Mouse (Mus musculus): ENCODE measurements around the gene Hmgb1. TPM values are rescaled to one million over a fixed set of nuclear protein-coding genes. Genes with fewer than 3 reads are reported as not detected.
A peak's percentile ranks its signal among the peaks of the same experiment; 100 is the strongest.

Gene Hmgb1
- polyA plus RNA-seq, 1 experiment = 48.1 TPM

DNA sequence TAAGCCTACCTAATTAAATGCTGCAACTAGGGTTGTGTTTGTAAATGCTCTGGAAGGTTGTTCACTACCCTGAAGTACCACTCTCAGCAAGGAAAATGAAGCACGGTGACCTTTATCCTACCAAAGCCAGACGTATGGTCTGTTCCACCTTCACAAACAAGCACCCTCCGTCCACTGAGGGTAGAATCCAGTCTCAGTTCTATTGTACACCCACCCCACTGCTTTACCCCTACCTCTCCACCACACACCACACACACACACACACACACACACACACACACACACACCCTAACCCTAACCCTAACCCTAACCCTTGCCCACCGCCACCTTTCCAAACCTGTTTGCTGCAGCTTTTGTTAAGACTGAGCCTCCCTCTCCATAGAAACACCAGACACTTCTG lies 140.2 kb downstream of the Hmgb1 start:
- TF ChIP-seq CTCF (conservative IDR thresholded peaks at IDR 0.05; ENCODE audit: insufficient read depth, insufficient read length, low read depth, low read length) = no peak
- TF ChIP-seq POLR2A (IDR thresholded peaks at IDR 0.05; ENCODE audit: low read depth, low read length) = no peak
- 70% methylated on average over 4 of the region's 4 CpGs for WGBS
- DNase-seq = no peak

DNA sequence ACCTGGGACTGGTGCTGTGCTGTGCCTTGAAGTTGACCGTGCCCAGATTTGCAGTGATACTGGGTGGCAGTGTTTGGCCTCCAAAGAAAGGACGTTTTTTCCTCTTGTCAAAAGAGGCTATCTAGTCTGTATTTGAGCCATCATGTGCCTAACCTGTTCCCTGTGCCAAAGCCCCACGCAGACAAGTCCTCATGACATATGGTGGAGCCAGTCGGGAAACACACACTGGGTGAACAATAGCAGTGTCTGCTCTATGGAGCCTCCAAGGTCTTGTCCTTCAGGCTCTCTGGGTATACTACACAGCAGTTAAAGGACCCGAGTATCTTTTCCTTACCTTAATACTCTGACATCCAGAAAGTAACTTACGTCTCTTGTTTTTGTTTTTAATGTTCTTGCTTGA lies 141.0 kb downstream of the Hmgb1 start:
- DNase-seq = no peak
- Histone ChIP-seq H3K27me3 (replicated peaks; ENCODE audit: control insufficient read depth, insufficient read depth, low read length) (no peaks in the 10 kb centered on the region), H3K36me3 (ENCODE audit: control insufficient read depth, insufficient read depth, low read length) (peaks cover 4% of the 10 kb centered on the region; the same call in 1 of the 2 replicates), H3K4me1 (ENCODE audit: control insufficient read depth, insufficient read depth, low read length) (0 out of 2 replicates have a peak, but pooled peaks cover 5% of the 10 kb centered on the region), H3K4me3 (ENCODE audit: insufficient read depth, low read depth, low read length) (no peak overlapping the region), H3K27ac (ENCODE audit: insufficient read depth, low read depth, low read length) (no peak overlapping the region)
- TF ChIP-seq POLR2A (IDR thresholded peaks at IDR 0.05; ENCODE audit: low read depth, low read length) = no peak
- no peak for TF ChIP-seq CTCF (conservative IDR thresholded peaks at IDR 0.05; ENCODE audit: insufficient read depth, insufficient read length, low read depth, low read length)
- 89% methylated on average over 6 of the region's 6 CpGs for WGBS

More for the DNA sequence above, 140.2 kb downstream of the Hmgb1 start:
- no peak overlapping the region for H3K27ac ChIP-seq (ENCODE audit: insufficient read depth, low read depth, low read length)
- no peak overlapping the region for H3K4me3 ChIP-seq (ENCODE audit: insufficient read depth, low read depth, low read length)
- H3K4me1 ChIP-seq (ENCODE audit: control insufficient read depth, insufficient read depth, low read length) = 0 out of 2 replicates have a peak, but pooled peaks cover under 1% of the 10 kb centered on the region
- H3K36me3 ChIP-seq (ENCODE audit: control insufficient read depth, insufficient read depth, low read length) = peaks cover 4% of the 10 kb centered on the region; the same call in 1 of the 2 replicates
- H3K27me3 ChIP-seq (replicated peaks; ENCODE audit: control insufficient read depth, insufficient read depth, low read length) = no peaks in the 10 kb centered on the region

GRCm38 (mm10) chr5:149039825-149040224 lies 144.5 kb downstream of the Hmgb1 start:
- Histone ChIP-seq H3K4me3 (ENCODE audit: insufficient read depth, low read depth, low read length) (no peak overlapping the region), H3K4me1 (ENCODE audit: control insufficient read depth, insufficient read depth, low read length) (0 out of 2 replicates have a peak, but pooled peaks cover 5% of the 10 kb centered on the region), H3K27ac (ENCODE audit: insufficient read depth, low read depth, low read length) (no peak overlapping the region), H3K36me3 (ENCODE audit: control insufficient read depth, insufficient read depth, low read length) (no peaks in the 10 kb centered on the region), H3K27me3 (replicated peaks; ENCODE audit: control insufficient read depth, insufficient read depth, low read length) (no peaks in the 10 kb centered on the region)
- DNase-seq = peak; percentile 45
- 91% methylated on average over 5 of the region's 5 CpGs for WGBS
- TF ChIP-seq CTCF (conservative IDR thresholded peaks at IDR 0.05; ENCODE audit: insufficient read depth, insufficient read length, low read depth, low read length) (0 out of 2 replicates have a peak, but pooled peaks have one; percentile 37), POLR2A (IDR thresholded peaks at IDR 0.05; ENCODE audit: low read depth, low read length) (no peak)

- DNase-seq = peak; percentile 95
- WGBS = 8% methylated on average over 10 of the region's 10 CpGs
- H3K4me3 ChIP-seq (ENCODE audit: insufficient read depth, low read depth, low read length) = no peak overlapping the region
- H3K4me1 ChIP-seq (ENCODE audit: control insufficient read depth, insufficient read depth, low read length) = 0 out of 2 replicates have a peak, but pooled peaks cover 5% of the 10 kb centered on the region
- TF ChIP-seq POLR2A (IDR thresholded peaks at IDR 0.05; ENCODE audit: low read depth, low read length) (no peak), CTCF (conservative IDR thresholded peaks at IDR 0.05; ENCODE audit: insufficient read depth, insufficient read length, low read depth, low read length) (no peak)
- no peaks in the 10 kb centered on the region for H3K27me3 ChIP-seq (replicated peaks; ENCODE audit: control insufficient read depth, insufficient read depth, low read length)
- no peaks in the 10 kb centered on the region for H3K36me3 ChIP-seq (ENCODE audit: control insufficient read depth, insufficient read depth, low read length)
- H3K27ac ChIP-seq (ENCODE audit: insufficient read depth, low read depth, low read length) = no peak overlapping the region
Measured at GRCm38 (mm10) chr5:149037729-149038128, 146.6 kb downstream of the Hmgb1 start.

DNA sequence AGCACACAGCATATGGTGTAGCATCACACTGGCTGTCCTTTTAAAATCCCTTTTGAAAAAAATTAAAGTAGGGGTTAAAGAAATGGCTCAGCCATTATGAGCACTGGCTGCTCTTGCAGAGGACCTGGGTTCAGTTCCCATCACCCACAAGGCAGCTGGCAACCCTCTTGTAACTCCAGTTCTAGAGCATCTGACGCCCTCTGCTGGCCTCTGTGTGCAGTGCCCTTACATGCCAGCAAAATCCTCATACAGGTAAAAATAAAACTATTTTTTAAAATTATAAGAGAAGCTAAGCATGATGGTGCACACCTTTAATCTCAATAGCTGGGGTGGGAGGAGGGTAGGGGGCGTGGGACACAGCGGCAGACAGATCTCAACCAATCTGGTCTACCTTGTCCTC lies 147.4 kb downstream of the Hmgb1 start:
- H3K4me1 ChIP-seq (ENCODE audit: control insufficient read depth, insufficient read depth, low read length) = 0 out of 2 replicates have a peak, but pooled peaks cover 5% of the 10 kb centered on the region
- DNase-seq = no peak
- 95% methylated on average over 3 of the region's 3 CpGs for WGBS
- H3K36me3 ChIP-seq (ENCODE audit: control insufficient read depth, insufficient read depth, low read length) = no peaks in the 10 kb centered on the region
- no peak overlapping the region for H3K4me3 ChIP-seq (ENCODE audit: insufficient read depth, low read depth, low read length)
- H3K27me3 ChIP-seq (replicated peaks; ENCODE audit: control insufficient read depth, insufficient read depth, low read length) = no peaks in the 10 kb centered on the region
- no peak for TF ChIP-seq POLR2A (IDR thresholded peaks at IDR 0.05; ENCODE audit: low read depth, low read length)
- TF ChIP-seq CTCF (conservative IDR thresholded peaks at IDR 0.05; ENCODE audit: insufficient read depth, insufficient read length, low read depth, low read length) = 0 out of 2 replicates have a peak, but pooled peaks have one; percentile 22
- no peak overlapping the region for H3K27ac ChIP-seq (ENCODE audit: insufficient read depth, low read depth, low read length)

DNA sequence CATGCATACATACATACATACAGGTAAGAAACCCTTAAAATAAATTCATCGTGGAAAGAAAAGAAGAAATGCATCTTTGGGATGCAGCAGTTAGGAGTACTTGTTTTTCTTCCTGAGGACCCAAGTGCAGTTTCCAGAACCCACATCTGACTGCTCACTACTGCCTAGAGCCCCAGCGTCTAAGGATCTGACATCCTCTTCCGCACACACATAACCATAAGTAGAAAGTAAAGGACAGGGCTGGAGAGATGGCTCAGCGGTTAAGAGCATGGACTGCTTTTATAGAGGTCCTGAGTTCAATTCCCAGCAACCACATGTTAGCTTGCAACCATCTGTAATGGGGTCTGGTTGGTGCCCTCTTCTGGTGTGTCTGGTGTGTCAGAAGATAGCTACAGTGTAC lies 151.9 kb downstream of the Hmgb1 start:
- 98% methylated on average over 4 of the region's 4 CpGs for WGBS
- H3K27ac ChIP-seq (ENCODE audit: insufficient read depth, low read depth, low read length) = no peak overlapping the region
- no peaks in the 10 kb centered on the region for H3K4me1 ChIP-seq (ENCODE audit: control insufficient read depth, insufficient read depth, low read length)
- no peak for DNase-seq
- H3K27me3 ChIP-seq (replicated peaks; ENCODE audit: control insufficient read depth, insufficient read depth, low read length) = no peaks in the 10 kb centered on the region
- TF ChIP-seq CTCF (conservative IDR thresholded peaks at IDR 0.05; ENCODE audit: insufficient read depth, insufficient read length, low read depth, low read length) (no peak), POLR2A (IDR thresholded peaks at IDR 0.05; ENCODE audit: low read depth, low read length) (no peak)
- no peaks in the 10 kb centered on the region for H3K36me3 ChIP-seq (ENCODE audit: control insufficient read depth, insufficient read depth, low read length)
- H3K4me3 ChIP-seq (ENCODE audit: insufficient read depth, low read depth, low read length) = no peak overlapping the region

GRCm38 (mm10) chr5:149031199-149031750 lies 153.0 kb downstream of the Hmgb1 start:
- Histone ChIP-seq H3K27ac (ENCODE audit: insufficient read depth, low read depth, low read length) (peak overlapping the region; percentile 86), H3K36me3 (ENCODE audit: control insufficient read depth, insufficient read depth, low read length) (no peaks in the 10 kb centered on the region), H3K4me3 (ENCODE audit: insufficient read depth, low read depth, low read length) (peak overlapping the region; percentile 53), H3K4me1 (ENCODE audit: control insufficient read depth, insufficient read depth, low read length) (no peaks in the 10 kb centered on the region), H3K27me3 (replicated peaks; ENCODE audit: control insufficient read depth, insufficient read depth, low read length) (no peaks in the 10 kb centered on the region)
- peak; percentile 80 for DNase-seq
- WGBS = 1% methylated on average over 30 of the region's 30 CpGs
- TF ChIP-seq CTCF (conservative IDR thresholded peaks at IDR 0.05; ENCODE audit: insufficient read depth, insufficient read length, low read depth, low read length) (0 out of 2 replicates have a peak, but pooled peaks have one; percentile 6), POLR2A (IDR thresholded peaks at IDR 0.05; ENCODE audit: low read depth, low read length) (peak; percentile 11)

Measured in kidney, adult 2 months (tissue).